28 mouse cellular contexts compared by ENCODE assay signal in the genomic region with DNA sequence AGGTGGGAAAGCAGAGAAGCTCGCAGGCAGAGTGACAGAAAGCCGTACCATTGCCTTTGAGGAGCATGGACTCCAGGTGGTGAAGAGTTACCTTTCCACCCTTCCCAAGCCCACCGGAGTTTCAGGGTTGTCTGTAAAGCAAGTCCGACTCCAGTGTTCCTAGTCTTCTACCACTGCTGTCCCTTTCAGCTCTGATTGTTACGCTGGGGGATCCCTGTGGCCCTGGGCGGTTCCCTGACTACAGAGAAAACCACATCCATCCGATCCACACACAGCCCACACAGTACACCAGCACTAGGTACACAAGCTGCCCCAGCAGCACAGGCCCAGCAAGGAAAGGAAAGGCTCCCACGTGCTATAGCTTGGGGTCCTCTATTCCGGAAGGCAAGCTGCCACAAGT.
"Had no signal": no experiment of that assay in that cellular context is flagged by ENCODE, and none has a peak within 500 bp of the region (broad histone marks: within the 10 kb centered on the region; RNA-seq: fewer than 3 reads in every experiment).

No protein-coding gene starts in this region.

- ATAC-seq: forebrain, embryonic 13.5 days; forebrain, embryonic 14.5 days; forebrain, embryonic 15.5 days; forebrain, embryonic 16.5 days; forebrain, postnatal 0 days had no signal

- H3K9me3 ChIP-seq: embryonic facial prominence, embryonic 10.5 days; embryonic facial prominence, embryonic 12.5 days; embryonic facial prominence, embryonic 13.5 days; embryonic facial prominence, embryonic 15.5 days; forebrain, embryonic 10.5 days; forebrain, embryonic 12.5 days; forebrain, embryonic 13.5 days; forebrain, embryonic 15.5 days had no signal

- H3K27me3 ChIP-seq: embryonic facial prominence, embryonic 12.5 days; embryonic facial prominence, embryonic 13.5 days; embryonic facial prominence, embryonic 15.5 days; forebrain, embryonic 12.5 days; forebrain, embryonic 13.5 days; forebrain, embryonic 15.5 days had no signal

- H3K4me3 ChIP-seq: embryonic facial prominence, embryonic 10.5 days; embryonic facial prominence, embryonic 12.5 days; embryonic facial prominence, embryonic 13.5 days; embryonic facial prominence, embryonic 15.5 days; erythroblast, embryonic 14.5 days; forebrain, embryonic 10.5 days; forebrain, embryonic 12.5 days; forebrain, embryonic 13.5 days; forebrain, embryonic 15.5 days; gastrocnemius, adult 2 months; heart, adult 2 months had no signal

- H3K27ac ChIP-seq: embryonic facial prominence, embryonic 10.5 days; embryonic facial prominence, embryonic 12.5 days; embryonic facial prominence, embryonic 13.5 days; embryonic facial prominence, embryonic 15.5 days; forebrain, embryonic 10.5 days; forebrain, embryonic 12.5 days; forebrain, embryonic 13.5 days; forebrain, embryonic 15.5 days; gastrocnemius, adult 2 months; heart, adult 2 months had no signal

- H3K4me2 ChIP-seq: embryonic facial prominence, embryonic 12.5 days; embryonic facial prominence, embryonic 13.5 days; embryonic facial prominence, embryonic 15.5 days; forebrain, embryonic 12.5 days; forebrain, embryonic 13.5 days; forebrain, embryonic 15.5 days had no signal

- H3K36me3 ChIP-seq: embryonic facial prominence, embryonic 12.5 days; forebrain, embryonic 15.5 days had no signal

- H3K4me1 ChIP-seq: embryonic facial prominence, embryonic 10.5 days; embryonic facial prominence, embryonic 12.5 days; embryonic facial prominence, embryonic 13.5 days; embryonic facial prominence, embryonic 15.5 days; forebrain, embryonic 12.5 days; forebrain, embryonic 13.5 days; forebrain, embryonic 15.5 days had no signal

- H3K9ac ChIP-seq: embryonic facial prominence, embryonic 12.5 days; embryonic facial prominence, embryonic 13.5 days; embryonic facial prominence, embryonic 15.5 days; forebrain, embryonic 12.5 days; forebrain, embryonic 13.5 days; forebrain, embryonic 15.5 days; forebrain, postnatal 0 days had no signal

- DNase-seq: cerebellum, adult 2 months; cerebellum, adult 8-10 months; cerebellum, adult 9-10 months; cerebellum, adult 9-11 months; cerebellum, postnatal 10 days; cerebellum, postnatal 14 days; cerebellum, postnatal 25 days; cerebellum, postnatal 36 days; embryo, embryonic 11 days; forebrain, postnatal 0 days; gastrocnemius, adult 2 months; gastrocnemius, postnatal 10 days; gastrocnemius, postnatal 14 days; gastrocnemius, postnatal 25 days; gastrocnemius, postnatal 36 days; heart, adult 18-20 months; heart, adult 2 months had no signal
